Mouse (Mus musculus) CH12.LX (cell line): ENCODE measurements around the gene Ssr1. TPM values are rescaled to one million over a fixed set of nuclear protein-coding genes. Genes with fewer than 3 reads are reported as not detected.
A peak's percentile ranks its signal among the peaks of the same experiment; 100 is the strongest.

Experiments
- DNase-seq: peaks from one replicate; pipeline ENCODE4 v3.0.0-alpha.2; 2013; ENCODE audit errors: extremely low read depth
- H3K27ac ChIP-seq: 2 replicates; pipeline ENCODE4 v1.5.1; 2012; ENCODE audit warnings: low read depth, mild to moderate bottlenecking, control low read depth, moderate library complexity; ENCODE audit not compliant: insufficient read depth
- H3K27me3 ChIP-seq: replicated peaks from 2 replicates; pipeline ENCODE3; 2012; ENCODE audit warnings: inconsistent platforms
- H3K36me3 ChIP-seq, 2 experiments: replicated peaks in 1 of 2; 2 replicates each; pipeline versions ENCODE3 to v1.6.1; 2012; ENCODE audit warnings: inconsistent platforms in 1 of 2, low read length in 1 of 2, mild to moderate bottlenecking in 1 of 2, mixed read lengths in 1 of 2, moderate library complexity in 1 of 2; ENCODE audit not compliant: control insufficient read depth in 1 of 2, insufficient read depth in 1 of 2
- H3K4me1 ChIP-seq, 2 experiments: 2 replicates each; pipeline ENCODE4 v1.6.1; 2012; ENCODE audit warnings: inconsistent platforms in 1 of 2, moderate library complexity in 1 of 2; ENCODE audit not compliant: insufficient read depth in 2 of 2, control insufficient read depth in 1 of 2
- H3K4me2 ChIP-seq: 2 replicates; pipeline ENCODE4 v1.6.1; 2012; ENCODE audit warnings: low read depth, mild to moderate bottlenecking, control low read depth; ENCODE audit not compliant: poor library complexity, insufficient read depth, severe bottlenecking
- H3K4me3 ChIP-seq, 3 experiments: fragments of 150-350 bp in 1 of 3; sonication (generic) in 1 of 3; replicated peaks in 1 of 3; 2 replicates each; pipeline versions ENCODE3 to v1.5.1; 2011 to 2012; ENCODE audit warnings: low read depth in 2 of 3, low read length in 2 of 3, mild to moderate bottlenecking in 2 of 3, moderate library complexity in 2 of 3, control low read depth in 1 of 3, improper control_type of control experiment in 1 of 3, inconsistent platforms in 1 of 3, mixed read lengths in 1 of 3; ENCODE audit not compliant: poor library complexity in 1 of 3
- H3K79me2 ChIP-seq: replicated peaks from 2 replicates; pipeline ENCODE4 v1.6.1; 2012; ENCODE audit warnings: mild to moderate bottlenecking, moderate library complexity; ENCODE audit not compliant: control insufficient read depth, poor library complexity, insufficient read depth, severe bottlenecking; ENCODE audit errors: extremely low read depth
- H3K9ac ChIP-seq: 2 replicates; pipeline ENCODE4 v1.6.1; 2012; ENCODE audit warnings: low read depth, mild to moderate bottlenecking, control low read depth, moderate library complexity; ENCODE audit not compliant: insufficient read depth
- H3K9me3 ChIP-seq: replicated peaks from 2 replicates; pipeline ENCODE3; 2012; ENCODE audit warnings: low read length, inconsistent platforms, mixed read lengths
- BHLHE40 ChIP-seq: IDR thresholded peaks from 2 replicates; pipeline ENCODE4 v1.6.1; 2011; ENCODE audit warnings: mild to moderate bottlenecking, low read depth, low read length, improper control_type of control experiment
- CHD2 ChIP-seq: IDR thresholded peaks from 2 replicates; pipeline ENCODE4 v1.6.1; 2011; ENCODE audit warnings: low read length, improper control_type of control experiment
- CTCF ChIP-seq, 2 experiments: IDR thresholded peaks in 1 of 2; conservative IDR thresholded peaks in 1 of 2; 2 replicates each; pipeline ENCODE4 v1.5.1; 2011 to 2012; ENCODE audit warnings: low read depth in 2 of 2, low read length in 2 of 2, improper control_type of control experiment in 1 of 2, inconsistent platforms in 1 of 2, mild to moderate bottlenecking in 1 of 2, moderate library complexity in 1 of 2
- E2F4 ChIP-seq: IDR thresholded peaks from 2 replicates; pipeline ENCODE4 v1.6.1; 2011; ENCODE audit warnings: low read depth, low read length, improper control_type of control experiment; ENCODE audit not compliant: insufficient replicate concordance
- EP300 ChIP-seq: IDR thresholded peaks from 2 replicates; pipeline ENCODE4 v1.6.1; 2011; ENCODE audit warnings: low read length, improper control_type of control experiment
- ETS1 ChIP-seq: conservative IDR thresholded peaks from 2 replicates; pipeline ENCODE4 v1.6.1; 2012; ENCODE audit warnings: low read depth, mild to moderate bottlenecking, inconsistent platforms, low read length, improper control_type of control experiment, moderate library complexity
- HCFC1 ChIP-seq: IDR thresholded peaks from 2 replicates; pipeline ENCODE4 v1.6.1; 2012; ENCODE audit warnings: low read depth, mild to moderate bottlenecking, inconsistent platforms, low read length, improper control_type of control experiment
- IRF4 ChIP-seq: IDR thresholded peaks from 2 replicates; pipeline ENCODE4 v1.6.1; 2014; ENCODE audit warnings: low read depth, mild to moderate bottlenecking, inconsistent platforms, low read length, improper control_type of control experiment
- JUN ChIP-seq: IDR thresholded peaks from 2 replicates; pipeline ENCODE4 v1.6.1; 2011; ENCODE audit warnings: low read depth, mild to moderate bottlenecking, low read length, improper control_type of control experiment, moderate library complexity; ENCODE audit not compliant: insufficient read depth
- JUND ChIP-seq: conservative IDR thresholded peaks from 2 replicates; pipeline ENCODE4 v1.6.1; 2011; ENCODE audit warnings: low read depth, low read length, improper control_type of control experiment
- KAT2A ChIP-seq: IDR thresholded peaks from 2 replicates; pipeline ENCODE4 v1.6.1; 2012; ENCODE audit warnings: low read length, improper control_type of control experiment, inconsistent platforms; ENCODE audit not compliant: insufficient replicate concordance
- MAFK ChIP-seq: IDR thresholded peaks from 2 replicates; pipeline ENCODE4 v1.6.1; 2011; ENCODE audit warnings: low read length, improper control_type of control experiment; ENCODE audit not compliant: insufficient replicate concordance
- MAX ChIP-seq: IDR thresholded peaks from 2 replicates; pipeline ENCODE4 v1.6.1; 2011; ENCODE audit warnings: low read length, improper control_type of control experiment
- MAZ ChIP-seq: IDR thresholded peaks from 2 replicates; pipeline ENCODE4 v1.6.1; 2012; ENCODE audit warnings: low read depth, mild to moderate bottlenecking, inconsistent platforms, low read length, improper control_type of control experiment, moderate library complexity
- MEF2A ChIP-seq: IDR thresholded peaks from 2 replicates; pipeline ENCODE4 v1.6.1; 2014; ENCODE audit warnings: low read depth, mild to moderate bottlenecking, inconsistent platforms, low read length, improper control_type of control experiment, borderline replicate concordance
- MYC ChIP-seq: IDR thresholded peaks from 2 replicates; pipeline ENCODE4 v1.6.1; 2011; ENCODE audit warnings: low read depth, mild to moderate bottlenecking, improper control_type of control experiment, low read length
- NRF1 ChIP-seq: IDR thresholded peaks from 2 replicates; pipeline ENCODE4 v1.6.1; 2014; ENCODE audit warnings: low read depth, mild to moderate bottlenecking, inconsistent platforms, low read length, improper control_type of control experiment, moderate library complexity
- PAX5 ChIP-seq: IDR thresholded peaks from 2 replicates; pipeline ENCODE4 v1.6.1; 2012; ENCODE audit warnings: low read length, inconsistent platforms, mixed read lengths
- RAD21 ChIP-seq: IDR thresholded peaks from 2 replicates; pipeline ENCODE4 v1.6.1; 2011; ENCODE audit warnings: low read depth, mild to moderate bottlenecking, low read length, improper control_type of control experiment, moderate library complexity
- SIN3A ChIP-seq: IDR thresholded peaks from 2 replicates; pipeline ENCODE4 v1.6.1; 2012; ENCODE audit warnings: low read length, improper control_type of control experiment, inconsistent platforms
- SMC3 ChIP-seq: IDR thresholded peaks from 2 replicates; pipeline ENCODE4 v1.6.1; 2011; ENCODE audit warnings: low read depth, low read length, improper control_type of control experiment
- TBP ChIP-seq: conservative IDR thresholded peaks from 2 replicates; pipeline ENCODE4 v1.6.1; 2011; ENCODE audit warnings: low read depth, low read length, improper control_type of control experiment
- UBTF ChIP-seq: IDR thresholded peaks from 2 replicates; pipeline ENCODE4 v1.6.1; 2012; ENCODE audit warnings: low read depth, mild to moderate bottlenecking, inconsistent platforms, low read length, improper control_type of control experiment, moderate library complexity
- USF1 ChIP-seq: IDR thresholded peaks from 2 replicates; pipeline ENCODE4 v1.6.1; 2014; ENCODE audit warnings: low read depth, mild to moderate bottlenecking, inconsistent platforms, low read length, improper control_type of control experiment
- ZC3H11A ChIP-seq: IDR thresholded peaks from 2 replicates; pipeline ENCODE4 v1.6.1; 2012; ENCODE audit warnings: low read depth, mild to moderate bottlenecking, inconsistent platforms, low read length, improper control_type of control experiment
- ZKSCAN1 ChIP-seq: IDR thresholded peaks from 2 replicates; pipeline ENCODE4 v1.6.1; 2012; ENCODE audit warnings: low read depth, inconsistent platforms, low read length, improper control_type of control experiment, borderline replicate concordance
- ZMIZ1 ChIP-seq: IDR thresholded peaks from 2 replicates; pipeline ENCODE4 v1.6.1; 2012; ENCODE audit warnings: low read depth, mild to moderate bottlenecking, inconsistent platforms, low read length, improper control_type of control experiment
- ZNF384 ChIP-seq: IDR thresholded peaks from 2 replicates; pipeline ENCODE4 v1.6.1; 2012; ENCODE audit warnings: low read depth, low read length, improper control_type of control experiment, inconsistent platforms
- dilution Hi-C: fragments of 300-500 bp; cut with MboI; formaldehyde crosslinking; loops from 2 replicates; pipeline ENCODE4 v1.14.3; 2020; ENCODE audit warnings: low sequenced_read_pairs; ENCODE audit not compliant: extremely low pct_unique_long_range_greater_than_20kb, extremely low pct_ligation_motif_present
- in situ Hi-C: fragments of 300-500 bp; cut with MboI; formaldehyde crosslinking; loops from 3 replicates; pipeline ENCODE4 v1.14.3; 2019; ENCODE audit warnings: low sequenced_read_pairs, low pct_ligation_motif_present, low pct_unique_long_range_greater_than_20kb, mixed read lengths
- polyA plus RNA-seq: library from polyadenylated mRNA; unstranded; fragments of >175 nt; gene quantifications from 2 replicates; pipeline ENCODE4 v1.2.1, GENCODE M21; 2012; ENCODE audit warnings: low read depth; ENCODE audit not compliant: insufficient read length
- total RNA-seq, 2 experiments: library from RNA; depleted of rRNA; stranded (reverse); fragments of 300-350 nt in 1 of 2; fragments of >200 nt in 1 of 2; gene quantifications; 2 replicates each; pipeline ENCODE4 v1.2.3; 2012 to 2014

Ssr1 gene
- total and polyA plus RNA-seq, 3 experiments, result 67.1 to 167 (median 145) TPM

DNA sequence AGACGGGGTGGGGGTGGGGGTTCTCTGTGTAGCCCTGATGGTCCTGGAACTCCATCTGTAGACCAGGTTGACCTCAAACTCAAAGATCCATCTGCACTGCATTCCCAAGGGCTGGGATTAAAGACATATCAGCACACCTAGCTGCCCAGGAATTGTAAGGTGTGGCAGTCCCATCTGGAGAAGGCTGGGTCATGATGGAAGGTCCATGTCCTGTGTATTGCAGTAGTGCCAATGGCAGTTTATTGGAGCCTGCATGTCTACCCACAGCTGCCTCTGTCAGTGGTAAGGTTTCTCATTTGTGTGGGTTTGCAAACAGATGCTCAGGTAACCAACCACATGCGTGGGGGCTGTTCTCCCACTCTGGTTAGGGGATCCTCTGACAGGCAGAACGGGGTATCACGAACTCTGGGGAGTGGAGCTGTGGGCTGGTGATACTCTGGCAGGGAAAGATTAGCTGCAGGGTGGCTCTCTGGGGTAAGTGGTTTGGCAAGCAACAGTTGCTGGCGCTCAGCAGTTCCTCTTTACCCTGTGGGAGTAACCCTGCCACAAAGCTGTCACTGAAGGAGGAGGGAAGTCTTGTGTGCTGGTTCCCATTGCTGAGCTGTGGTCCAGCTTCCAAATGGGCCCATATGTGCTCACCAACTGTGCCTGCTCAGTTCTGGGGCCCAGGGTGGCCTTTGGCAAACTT lies 15.8 kb upstream of the Ssr1 start:
- H3K36me3 ChIP-seq, result no peaks in the 10 kb centered on the region
- no peak for DNase-seq
- H3K9ac ChIP-seq, result peak overlapping the region; percentile 80; the same call in 1 of the 2 replicates
- dilution Hi-C loops, result no loop called here
- H3K4me3 ChIP-seq, result peak overlapping the region in 1 of 3 experiments; percentile 47
- H3K79me2 ChIP-seq, result no peaks in the 10 kb centered on the region
- H3K27me3 ChIP-seq, result no peaks in the 10 kb centered on the region
- H3K4me1 ChIP-seq, result peaks cover 15 to 39% of the 10 kb centered on the region in 2 experiments
- TF ChIP-seq RAD21 (no peak), ZNF384 (no peak), KAT2A (no peak), BHLHE40 (no peak), JUN (no peak), JUND (no peak), SMC3 (no peak), E2F4 (no peak), ZKSCAN1 (no peak)
- no peaks in the 10 kb centered on the region for H3K9me3 ChIP-seq
- in situ Hi-C loops, result no loop called here
- H3K4me2 ChIP-seq, result peak overlapping the region; percentile 39
- peak overlapping the region; percentile 88 for H3K27ac ChIP-seq

DNA sequence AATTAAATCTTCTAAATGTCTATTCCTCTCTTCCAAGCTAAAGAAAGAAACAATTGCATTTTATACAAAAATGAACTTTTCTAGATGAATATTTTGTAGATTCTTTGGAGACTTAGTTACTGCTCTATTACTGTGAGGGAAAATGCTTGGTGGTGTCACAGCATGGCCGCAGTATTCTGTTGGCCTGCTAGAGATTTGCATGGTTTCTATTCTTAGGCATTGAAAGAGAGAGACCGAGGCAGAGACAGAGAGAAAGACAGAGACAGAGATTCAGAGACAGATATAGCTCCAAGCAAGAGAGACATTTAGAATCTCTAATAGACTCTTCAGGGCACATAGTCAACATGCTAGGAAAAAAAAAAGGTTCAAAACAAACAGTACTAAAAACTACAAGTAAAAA lies 14.0 kb upstream of the Ssr1 start:
- in situ Hi-C loops, result no loop called here
- no peak for DNase-seq
- Histone ChIP-seq H3K4me1 (peaks cover 15 to 39% of the 10 kb centered on the region in 2 experiments), H3K27ac (no peak overlapping the region), H3K27me3 (no peaks in the 10 kb centered on the region), H3K9me3 (peaks cover 2% of the 10 kb centered on the region), H3K9ac (peak overlapping the region; percentile 80), H3K4me3 (peak overlapping the region in 1 of 3 experiments; percentile 18), H3K4me2 (peak overlapping the region; percentile 39), H3K36me3 (no peaks in the 10 kb centered on the region), H3K79me2 (no peaks in the 10 kb centered on the region)
- no peak for TF ChIP-seq JUND
- no peak for TF ChIP-seq SIN3A
- no peak for TF ChIP-seq E2F4
- TF ChIP-seq TBP, result peak; percentile 66; the same call in 1 of the 2 replicates
- no peak for TF ChIP-seq ETS1
- peak; percentile 66; the same call in 1 of the 2 replicates for TF ChIP-seq MYC
- no peak for TF ChIP-seq CTCF (conservative IDR thresholded peaks at IDR 0.05 in 1 of 2, IDR thresholded peaks at IDR 0.05 in 1 of 2; ENCODE audit: low read depth in 2 of 2, low read length in 2 of 2)
- peak; percentile 42; the same call in 1 of the 2 replicates for TF ChIP-seq IRF4
- TF ChIP-seq CHD2, result no peak
- TF ChIP-seq PAX5, result no peak
- no peak for TF ChIP-seq USF1
- peak; percentile 92 for TF ChIP-seq MEF2A
- no peak for TF ChIP-seq EP300
- no peak for TF ChIP-seq ZC3H11A
- TF ChIP-seq SMC3, result no peak
- TF ChIP-seq KAT2A, result no peak
- no peak for TF ChIP-seq MAX
- TF ChIP-seq HCFC1, result no peak
- no peak for TF ChIP-seq UBTF
- TF ChIP-seq MAZ, result no peak
- no peak for TF ChIP-seq JUN
- TF ChIP-seq BHLHE40, result no peak
- no peak for TF ChIP-seq MAFK
- no peak for TF ChIP-seq NRF1
- no peak for TF ChIP-seq ZMIZ1
- no peak for TF ChIP-seq ZNF384
- TF ChIP-seq ZKSCAN1, result no peak
- dilution Hi-C loops, result no loop called here
